Mouse (Mus musculus): Measurements from ENCODE around the gene Aldh3b2. TPM values are rescaled to one million over a fixed set of nuclear protein-coding genes. Genes with fewer than 3 reads are reported as not detected.
A peak's percentile ranks its signal among the peaks of the same experiment; 100 is the strongest.

Aldh3b2 gene
- polyA plus RNA-seq, 1 experiment from 2014 or later: 0.62 TPM

DNA sequence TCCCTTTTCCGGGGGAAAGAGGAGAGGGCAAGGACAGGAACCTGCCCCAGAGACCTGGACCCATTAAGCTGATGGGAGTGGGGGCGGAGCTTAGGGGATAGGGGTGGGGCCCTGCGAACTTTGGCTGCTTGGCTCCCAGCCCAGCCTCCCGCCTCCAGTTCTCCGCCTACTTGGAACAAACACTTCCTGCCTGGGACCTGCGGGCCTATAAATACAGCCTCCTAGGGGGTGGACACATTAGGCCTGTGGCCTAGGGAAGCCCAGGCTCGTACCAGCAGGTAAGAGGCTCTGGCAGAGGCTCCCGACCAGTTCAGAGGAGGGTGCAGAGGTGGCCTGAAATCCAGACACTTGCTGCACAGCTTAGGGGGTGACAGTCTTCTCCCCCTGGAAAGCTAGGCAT is 14.2 kb downstream of the Aldh3b2 start, which contains the start of gene Acy3:
Gene Acy3 (plus strand): TSS at position 237 of the 400 bp plus-strand sequence.
- Histone ChIP-seq H3K4me1 (ENCODE audit: insufficient read depth) (0 out of 2 replicates have a peak, but pooled peaks cover 7% of the 10 kb centered on the region), H3K27me3 (ENCODE audit: insufficient read depth, low read length) (no peaks in the 10 kb centered on the region), H3K9me3 (ENCODE audit: low read depth, low read length) (no peaks in the 10 kb centered on the region), H3K36me3 (ENCODE audit: insufficient read depth) (no peaks in the 10 kb centered on the region), H3K4me3 (ENCODE audit: low read depth, low read length) (no peak within 1 kb of the TSS), H3K27ac (ENCODE audit: low read depth) (peak within 1 kb of the TSS; percentile 74; the same call in 1 of the 2 replicates), H3K9ac (peak within 1 kb of the TSS; percentile 0; the same call in 1 of the 2 replicates), H3K4me2 (peak within 1 kb of the TSS; percentile 24)
- DNase-seq (peak; percentile 90), ATAC-seq (ENCODE audit: insufficient read depth) (peak; percentile 85)
- no peak for TF ChIP-seq CTCF (IDR thresholded peaks at IDR 0.05; ENCODE audit: low read depth)
- WGBS: 4% methylated on average over 8 of the region's 8 CpGs

DNA sequence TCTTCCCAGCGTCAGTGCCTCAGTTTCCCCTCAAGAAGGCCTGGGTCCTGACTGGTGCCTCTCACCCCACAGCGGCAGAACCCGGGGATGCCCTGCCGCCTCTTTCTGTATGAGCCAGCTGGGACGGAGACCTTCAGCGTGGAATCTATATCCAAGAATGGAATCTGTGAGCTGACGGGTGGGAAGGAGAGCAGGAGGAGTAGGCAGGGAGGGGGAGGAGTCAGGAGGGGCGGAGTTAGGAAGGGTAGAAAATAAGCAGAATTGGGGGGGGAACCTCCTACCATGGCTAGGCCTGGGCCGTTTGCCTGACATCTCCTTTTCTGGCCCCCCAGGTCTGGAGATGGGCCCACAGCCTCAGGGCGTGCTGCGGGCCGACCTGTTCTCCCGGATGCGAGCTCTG is 15.9 kb downstream of the Aldh3b2 start:
- Histone ChIP-seq H3K36me3 (ENCODE audit: insufficient read depth) (no peaks in the 10 kb centered on the region), H3K4me2 (no peak overlapping the region), H3K4me3 (ENCODE audit: low read depth, low read length) (no peak overlapping the region), H3K4me1 (ENCODE audit: insufficient read depth) (0 out of 2 replicates have a peak, but pooled peaks cover 7% of the 10 kb centered on the region), H3K27me3 (ENCODE audit: insufficient read depth, low read length) (no peaks in the 10 kb centered on the region), H3K9me3 (ENCODE audit: low read depth, low read length) (no peaks in the 10 kb centered on the region), H3K27ac (ENCODE audit: low read depth) (no peak overlapping the region), H3K9ac (no peak overlapping the region)
- ATAC-seq (ENCODE audit: insufficient read depth) (no peak), DNase-seq (no peak)
- TF ChIP-seq CTCF (IDR thresholded peaks at IDR 0.05; ENCODE audit: low read depth): no peak
- 78% methylated on average over 14 of the region's 14 CpGs for WGBS

DNA sequence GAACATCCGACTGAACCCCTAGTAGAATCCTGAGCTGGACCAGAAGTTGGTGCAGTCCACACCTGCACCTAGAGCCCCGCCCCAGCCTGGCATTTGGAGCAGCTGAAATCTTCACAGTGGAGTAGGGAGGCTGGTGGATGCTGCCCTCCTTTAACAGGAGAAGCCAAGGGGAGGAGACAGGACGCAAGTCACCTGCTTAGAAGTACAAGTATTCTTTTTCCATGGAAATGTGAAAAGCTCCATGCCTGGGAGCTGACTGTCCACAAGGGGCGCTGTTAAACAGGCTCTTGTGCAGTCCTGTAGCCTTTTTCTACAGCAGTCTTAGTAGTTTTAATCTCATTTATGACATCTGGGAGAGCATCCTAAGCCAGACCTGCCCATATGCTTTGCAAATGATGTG is 16.6 kb downstream of the Aldh3b2 start:
- Histone ChIP-seq H3K27me3 (ENCODE audit: insufficient read depth, low read length) (no peaks in the 10 kb centered on the region), H3K4me3 (ENCODE audit: low read depth, low read length) (no peak overlapping the region), H3K9ac (no peak overlapping the region), H3K9me3 (ENCODE audit: low read depth, low read length) (no peaks in the 10 kb centered on the region), H3K4me2 (no peak overlapping the region), H3K4me1 (ENCODE audit: insufficient read depth) (0 out of 2 replicates have a peak, but pooled peaks cover 7% of the 10 kb centered on the region), H3K36me3 (ENCODE audit: insufficient read depth) (no peaks in the 10 kb centered on the region), H3K27ac (ENCODE audit: low read depth) (no peak overlapping the region)
- DNase-seq (peak; percentile 15), ATAC-seq (ENCODE audit: insufficient read depth) (no peak)
- 84% methylated on average over 4 of the region's 4 CpGs for WGBS
- peak; percentile 45 for TF ChIP-seq CTCF (IDR thresholded peaks at IDR 0.05; ENCODE audit: low read depth)

DNA sequence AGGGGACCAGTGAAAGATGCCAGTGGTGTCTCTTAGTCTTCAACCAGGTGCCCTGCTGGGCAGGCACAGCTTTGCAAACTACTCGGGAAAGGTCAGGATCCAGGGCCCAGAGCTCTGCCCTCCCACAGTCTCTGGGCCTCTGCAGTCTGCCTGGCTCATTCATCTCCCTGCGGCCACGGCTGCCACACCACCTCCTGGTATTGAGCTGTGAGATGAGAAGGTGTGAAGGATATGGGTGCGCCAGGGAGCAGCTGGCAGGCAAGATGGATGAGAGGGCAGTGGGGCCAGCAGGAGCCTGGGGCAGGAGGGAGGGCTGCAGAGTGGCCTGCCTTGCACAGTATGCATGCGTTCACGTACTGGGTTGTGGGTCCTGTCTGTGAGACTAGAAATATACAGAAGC is 18.7 kb downstream of the Aldh3b2 start:
- TF ChIP-seq CTCF (IDR thresholded peaks at IDR 0.05; ENCODE audit: low read depth): no peak
- no peak overlapping the region for H3K4me2 ChIP-seq
- H3K36me3 ChIP-seq (ENCODE audit: insufficient read depth): no peaks in the 10 kb centered on the region
- H3K4me3 ChIP-seq (ENCODE audit: low read depth, low read length): no peak overlapping the region
- no peak for DNase-seq
- H3K9me3 ChIP-seq (ENCODE audit: low read depth, low read length): no peaks in the 10 kb centered on the region
- H3K27ac ChIP-seq (ENCODE audit: low read depth): no peak overlapping the region
- 23% methylated on average over 6 of the region's 6 CpGs for WGBS
- no peak overlapping the region for H3K9ac ChIP-seq
- ATAC-seq (ENCODE audit: insufficient read depth): no peak
- 0 out of 2 replicates have a peak, but pooled peaks cover 5% of the 10 kb centered on the region for H3K4me1 ChIP-seq (ENCODE audit: insufficient read depth)
- H3K27me3 ChIP-seq (ENCODE audit: insufficient read depth, low read length): no peaks in the 10 kb centered on the region

DNA sequence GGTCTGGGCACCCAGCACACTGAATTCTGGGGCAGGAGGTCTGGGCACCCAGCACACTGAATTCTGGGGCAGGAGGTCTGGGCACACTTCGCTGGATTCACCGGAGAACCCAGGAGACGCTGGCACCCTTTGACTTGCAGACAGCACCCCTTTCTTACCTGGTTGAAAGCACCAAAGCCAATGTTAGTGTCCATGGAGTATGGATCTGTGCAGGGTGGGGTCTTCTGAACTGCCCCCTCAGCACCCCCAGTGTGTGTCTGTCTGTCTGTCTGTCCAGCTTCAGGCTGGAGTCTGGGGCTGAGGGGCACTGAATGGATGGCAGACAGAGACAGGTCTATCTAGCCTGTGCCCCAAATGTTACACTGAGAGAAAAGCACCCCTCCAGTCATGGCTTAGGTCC is 19.4 kb downstream of the Aldh3b2 start:
- H3K4me1 ChIP-seq (ENCODE audit: insufficient read depth): 0 out of 2 replicates have a peak, but pooled peaks cover 4% of the 10 kb centered on the region
- H3K9ac ChIP-seq: no peak overlapping the region
- no peaks in the 10 kb centered on the region for H3K27me3 ChIP-seq (ENCODE audit: insufficient read depth, low read length)
- no peak for DNase-seq
- H3K27ac ChIP-seq (ENCODE audit: low read depth): no peak overlapping the region
- TF ChIP-seq CTCF (IDR thresholded peaks at IDR 0.05; ENCODE audit: low read depth): no peak
- no peak overlapping the region for H3K4me2 ChIP-seq
- ATAC-seq (ENCODE audit: insufficient read depth): no peak
- 94% methylated on average over 3 of the region's 3 CpGs for WGBS
- no peaks in the 10 kb centered on the region for H3K9me3 ChIP-seq (ENCODE audit: low read depth, low read length)
- no peaks in the 10 kb centered on the region for H3K36me3 ChIP-seq (ENCODE audit: insufficient read depth)
- H3K4me3 ChIP-seq (ENCODE audit: low read depth, low read length): no peak overlapping the region

DNA sequence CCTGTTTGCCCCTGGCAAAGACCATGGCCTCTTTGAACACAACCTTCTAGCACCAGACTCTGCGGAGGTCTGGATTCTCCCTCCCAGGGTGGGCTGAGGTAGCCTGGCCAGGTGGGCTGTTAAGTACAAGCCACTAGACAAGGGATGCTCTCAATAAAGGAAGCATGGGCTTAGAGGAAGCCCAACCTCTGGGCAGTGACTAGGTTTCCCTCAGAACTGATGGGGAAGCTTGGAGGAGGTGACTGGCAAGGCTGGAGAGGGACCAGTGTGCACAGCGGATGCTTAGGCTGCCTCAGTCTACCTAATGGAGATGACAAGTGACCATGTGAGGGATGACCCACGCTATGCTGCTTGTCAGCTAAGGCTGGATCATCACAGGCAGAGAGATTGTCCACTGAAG is 19.8 kb downstream of the Aldh3b2 start:
- WGBS: 82% methylated on average over 3 of the region's 3 CpGs
- Histone ChIP-seq H3K36me3 (ENCODE audit: insufficient read depth) (no peaks in the 10 kb centered on the region), H3K4me1 (ENCODE audit: insufficient read depth) (0 out of 2 replicates have a peak, but pooled peaks cover under 1% of the 10 kb centered on the region), H3K27ac (ENCODE audit: low read depth) (no peak overlapping the region), H3K9ac (no peak overlapping the region), H3K27me3 (ENCODE audit: insufficient read depth, low read length) (no peaks in the 10 kb centered on the region), H3K9me3 (ENCODE audit: low read depth, low read length) (no peaks in the 10 kb centered on the region), H3K4me2 (no peak overlapping the region), H3K4me3 (ENCODE audit: low read depth, low read length) (no peak overlapping the region)
- TF ChIP-seq CTCF (IDR thresholded peaks at IDR 0.05; ENCODE audit: low read depth): no peak
- ATAC-seq (ENCODE audit: insufficient read depth) (no peak), DNase-seq (no peak)

DNA sequence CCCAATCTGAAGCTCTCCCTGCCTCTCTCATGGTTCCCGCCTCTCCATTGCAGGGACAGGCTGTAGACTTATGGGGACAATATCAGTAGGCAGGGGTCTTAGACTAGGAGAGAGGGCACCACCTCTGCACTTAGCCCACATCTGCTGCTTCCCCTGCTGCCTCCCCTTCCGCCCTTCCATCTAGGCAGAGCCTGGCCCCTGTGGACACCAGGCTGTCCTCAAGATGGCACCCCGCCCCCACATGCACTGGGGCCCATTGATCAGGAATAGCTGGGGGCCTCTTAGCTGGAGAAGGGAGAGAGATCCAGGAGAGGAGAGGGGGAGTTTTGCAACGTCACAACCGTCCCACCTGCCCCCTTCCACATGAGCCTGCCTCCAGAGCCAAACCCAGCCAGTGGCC is 20.3 kb downstream of the Aldh3b2 start, which contains the start of gene Tbx10:
Gene Tbx10 (plus strand): TSS at position 337 of the 400 bp plus-strand sequence.
- no peaks in the 10 kb centered on the region for H3K9me3 ChIP-seq (ENCODE audit: low read depth, low read length)
- WGBS: 50% methylated on average over 5 of the region's 5 CpGs
- no peak within 1 kb of the TSS for H3K4me3 ChIP-seq (ENCODE audit: low read depth, low read length)
- no peak within 1 kb of the TSS for H3K4me2 ChIP-seq
- H3K27me3 ChIP-seq (ENCODE audit: insufficient read depth, low read length): no peaks in the 10 kb centered on the region
- DNase-seq (no peak), ATAC-seq (ENCODE audit: insufficient read depth) (no peak)
- no peak within 1 kb of the TSS for H3K27ac ChIP-seq (ENCODE audit: low read depth)
- no peaks in the 10 kb centered on the region for H3K36me3 ChIP-seq (ENCODE audit: insufficient read depth)
- TF ChIP-seq CTCF (IDR thresholded peaks at IDR 0.05; ENCODE audit: low read depth): no peak
- H3K9ac ChIP-seq: no peak within 1 kb of the TSS; the same call in 1 of the 2 replicates
- no peaks in the 10 kb centered on the region for H3K4me1 ChIP-seq (ENCODE audit: insufficient read depth)

Data from lung, embryonic 14.5 days (tissue).